ENCODE assay signal across 21 mouse cellular contexts in the genomic region with DNA sequence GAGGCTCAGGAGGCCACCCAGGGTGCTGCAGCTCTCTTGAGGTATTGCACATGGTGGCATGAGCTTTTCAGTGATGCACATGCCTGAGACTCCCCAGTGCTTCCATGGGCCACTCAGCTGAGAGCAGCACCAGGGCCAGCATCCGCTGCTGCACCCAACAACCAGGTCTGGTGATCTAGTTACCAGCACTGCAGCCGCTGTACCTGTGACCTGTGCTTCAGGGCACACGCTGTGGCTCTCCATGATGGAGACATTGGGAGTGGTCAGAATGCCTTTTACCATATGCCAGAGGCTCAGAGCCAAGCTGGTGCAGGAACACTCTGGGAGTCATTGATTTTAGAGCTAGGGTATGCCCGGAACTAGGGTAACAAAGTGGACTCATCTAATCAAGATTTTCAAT. TPM values are rescaled to one million over a fixed set of nuclear protein-coding genes. Genes with fewer than 3 reads are reported as not detected.
A peak's percentile ranks its signal among the peaks of the same experiment; 100 is the strongest.
DNase-seq lines count a peak whose midpoint lies in the region; ATAC-seq and TF ChIP-seq lines count a peak whose summit lies in the region.
"Had no signal": no experiment of that assay in that cellular context is flagged by ENCODE, and none has a peak within 500 bp of the region (broad histone marks: within the 10 kb centered on the region; RNA-seq: fewer than 3 reads in every experiment).

No protein-coding gene starts in this region.

- H3K4me2 ChIP-seq in forebrain, embryonic 13.5 days, result no peak overlapping the region
- H3K4me2 ChIP-seq in forebrain, embryonic 14.5 days (ENCODE audit: low read length), result no peak overlapping the region
- H3K4me2 ChIP-seq in liver, postnatal 0 days (ENCODE audit: low read depth, low read length), result no peak overlapping the region
- H3K4me2 ChIP-seq: embryonic facial prominence, embryonic 13.5 days; forebrain, embryonic 12.5 days; hindbrain, embryonic 12.5 days had no signal

- no peaks in the 10 kb centered on the region for H3K9me3 ChIP-seq in forebrain, embryonic 13.5 days (replicated peaks)
- H3K9me3 ChIP-seq in forebrain, embryonic 14.5 days (replicated peaks; ENCODE audit: control insufficient read depth, low read length), result no peaks in the 10 kb centered on the region
- H3K9me3 ChIP-seq in liver, postnatal 0 days (ENCODE audit: low read length), result no peaks in the 10 kb centered on the region
- H3K9me3 ChIP-seq: embryonic facial prominence, embryonic 13.5 days; forebrain, embryonic 12.5 days; G1E; hindbrain, embryonic 12.5 days had no signal

- no peak for TF ChIP-seq CTCF in liver, postnatal 0 days (IDR thresholded peaks at IDR 0.05; ENCODE audit: low read depth)

- no peak for DNase-seq in forebrain, embryonic 14.5 days (ENCODE audit: low spot score)
- DNase-seq in cerebellum, adult 11-12 months, result peak; percentile 60
- peak; percentile 66 for DNase-seq in cerebellum, adult 9-10 months
- DNase-seq in cerebellum, postnatal 25 days, result peak; percentile 70 to 75
- DNase-seq in liver, postnatal 0 days, result no peak
- no peak for DNase-seq in frontal cortex, postnatal 25 days (ENCODE audit: low spot score in 2 of 2)
- no peak for DNase-seq in spleen, postnatal 14 days (ENCODE audit: low spot score in 2 of 2)
- DNase-seq: adrenal gland, postnatal 10 days; gastrocnemius, postnatal 36 days; heart, adult 11 months; heart, postnatal 10 days; heart, postnatal 4 days; kidney, adult 8-10 months had no signal

- 94% methylated on average over 4 of the region's 4 CpGs for WGBS in forebrain, embryonic 13.5 days
- 97% methylated on average over 4 of the region's 4 CpGs for WGBS in forebrain, embryonic 14.5 days
- WGBS in liver, postnatal 0 days (ENCODE audit: insufficient replicate concordance), result 84% methylated on average over 4 of the region's 4 CpGs

- H3K36me3 ChIP-seq in forebrain, embryonic 13.5 days (ENCODE audit: poor library complexity, severe bottlenecking), result peaks cover 73% of the 10 kb centered on the region
- peaks cover 72% of the 10 kb centered on the region for H3K36me3 ChIP-seq in forebrain, embryonic 14.5 days (ENCODE audit: control insufficient read depth, insufficient read depth, low read length)
- H3K36me3 ChIP-seq in liver, postnatal 0 days (replicated peaks; ENCODE audit: insufficient read depth, low read length), result peaks cover 48% of the 10 kb centered on the region

- H3K9ac ChIP-seq in forebrain, embryonic 13.5 days, result no peak overlapping the region
- H3K9ac ChIP-seq in forebrain, embryonic 14.5 days (ENCODE audit: low read length), result no peak overlapping the region
- no peak overlapping the region for H3K9ac ChIP-seq in liver, postnatal 0 days (replicated peaks)
- H3K9ac ChIP-seq: embryonic facial prominence, embryonic 13.5 days; forebrain, embryonic 12.5 days; hindbrain, embryonic 12.5 days had no signal

- H3K4me3 ChIP-seq in forebrain, embryonic 13.5 days, result no peak overlapping the region
- H3K4me3 ChIP-seq in forebrain, embryonic 14.5 days (ENCODE audit: low read depth, low read length), result no peak overlapping the region
- no peak overlapping the region for H3K4me3 ChIP-seq in liver, postnatal 0 days (ENCODE audit: low read depth, low read length)
- H3K4me3 ChIP-seq: embryonic facial prominence, embryonic 13.5 days; forebrain, embryonic 12.5 days; hindbrain, embryonic 12.5 days had no signal

- H3K27ac ChIP-seq in forebrain, embryonic 13.5 days, result 0 out of 2 replicates have a peak overlapping the region, but pooled peaks have one; percentile 3
- no peak overlapping the region for H3K27ac ChIP-seq in forebrain, embryonic 14.5 days (ENCODE audit: low read depth, low read length)
- no peak overlapping the region for H3K27ac ChIP-seq in liver, postnatal 0 days (ENCODE audit: low read depth)
- H3K27ac ChIP-seq: embryonic facial prominence, embryonic 13.5 days; forebrain, embryonic 12.5 days; hindbrain, embryonic 12.5 days had no signal

- ATAC-seq in forebrain, embryonic 13.5 days, result no peak
- no peak for ATAC-seq in forebrain, embryonic 14.5 days
- no peak for ATAC-seq in liver, postnatal 0 days
- ATAC-seq: hindbrain, embryonic 16.5 days; inflammation-experienced regulatory T-cells, adult 6 months; intestine, postnatal 0 days had no signal

- H3K27me3 ChIP-seq in forebrain, embryonic 13.5 days, result no peaks in the 10 kb centered on the region
- H3K27me3 ChIP-seq in forebrain, embryonic 14.5 days (replicated peaks; ENCODE audit: control insufficient read depth, insufficient read depth, low read length), result no peaks in the 10 kb centered on the region
- no peaks in the 10 kb centered on the region for H3K27me3 ChIP-seq in liver, postnatal 0 days (ENCODE audit: insufficient read depth, low read length)
- H3K27me3 ChIP-seq: embryonic facial prominence, embryonic 13.5 days; forebrain, embryonic 12.5 days; hindbrain, embryonic 12.5 days had no signal

- no peak for TF ChIP-seq EP300 in liver, postnatal 0 days (IDR thresholded peaks at IDR 0.05; ENCODE audit: low read depth)

- H3K4me1 ChIP-seq in forebrain, embryonic 13.5 days, result peaks cover 3% of the 10 kb centered on the region; the same call in 1 of the 2 replicates
- no peaks in the 10 kb centered on the region for H3K4me1 ChIP-seq in forebrain, embryonic 14.5 days (ENCODE audit: control insufficient read depth, insufficient read depth, low read length)
- no peaks in the 10 kb centered on the region for H3K4me1 ChIP-seq in liver, postnatal 0 days (ENCODE audit: insufficient read depth)
- H3K4me1 ChIP-seq: embryonic facial prominence, embryonic 13.5 days; forebrain, embryonic 12.5 days; hindbrain, embryonic 12.5 days had no signal

RNA-seq across cellular contexts. Expression of a gene that starts 50.1 kb away (rescaled TPM):
- polyA plus RNA-seq in forebrain, embryonic 13.5 days (2015; fragmentation: Nextera tagmentation; extraction: Ambion mirVana), result 51.5 and 52.0 TPM in 2 replicates
- 33.9 and 36.4 TPM in 2 replicates for polyA plus RNA-seq in forebrain, embryonic 14.5 days (2014; fragmentation: Nextera tagmentation; extraction: Ambion mirVana)
- 17.5 and 19.7 TPM in 2 replicates for polyA plus RNA-seq in liver, postnatal 0 days (2015; fragmentation: Nextera tagmentation; extraction: Ambion mirVana)

Comparison
In these comparisons a context has a peak if more than half of its experiments do, and no peak if none do; other contexts are left out.
1. DNase-seq: peak in cerebellum, adult 11-12 months (single experiment), cerebellum, adult 9-10 months (single experiment) and cerebellum, postnatal 25 days (2 of 2); none in forebrain, embryonic 14.5 days (single experiment), liver, postnatal 0 days (single experiment), frontal cortex, postnatal 25 days (0 of 2) and spleen, postnatal 14 days (0 of 2).